Mouse (Mus musculus): ENCODE data around the gene Morn3.

DNA sequence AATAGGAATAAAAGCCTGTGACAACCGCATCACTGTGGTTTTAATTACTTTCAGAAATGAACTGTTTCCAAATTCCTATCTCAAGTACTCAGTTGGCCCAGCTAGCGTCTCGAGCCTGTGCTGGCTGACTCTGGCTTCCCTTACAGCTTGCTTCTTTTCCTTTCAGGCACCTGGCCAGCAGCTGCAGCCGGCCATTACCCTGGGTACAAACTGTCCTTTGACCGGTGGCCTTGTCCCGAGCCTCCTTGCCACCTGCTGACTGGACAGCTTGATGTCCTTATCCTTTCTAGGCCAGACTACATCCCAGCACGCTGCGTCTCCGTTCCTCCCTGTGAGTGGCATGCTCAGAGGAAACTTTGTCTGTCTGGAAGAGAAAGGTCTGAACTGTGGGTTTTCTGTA lies 4.1 kb upstream of the Morn3 start:
- TF ChIP-seq GATA1 (IDR thresholded peaks at IDR 0.05; ENCODE audit: low read length): no peak
- no peak for TF ChIP-seq TAL1 (IDR thresholded peaks at IDR 0.05; ENCODE audit: low read length)

Data from erythroblast, embryonic 14.5 days (primary cell).